Mouse (Mus musculus): ENCODE data around the gene Stub1. TPM values are rescaled to one million over a fixed set of nuclear protein-coding genes. Genes with fewer than 3 reads are reported as not detected.
A peak's percentile ranks its signal among the peaks of the same experiment; 100 is the strongest.

Gene Stub1
- total and polyA plus RNA-seq, 3 experiments: 74.0 to 99.7 TPM; not detected in 1

GRCm38 (mm10) chr17:25844396-25844901 lies 11.2 kb upstream of the Stub1 start, which contains the start of gene Rhot2 (continued):
- TF ChIP-seq POLR2AphosphoS2 (IDR thresholded peaks at IDR 0.05; ENCODE audit: low read length): peak; percentile 94
- TF ChIP-seq EP300 (IDR thresholded peaks at IDR 0.05; ENCODE audit: low read depth in 1 of 2, low read length in 2 of 2): 0 out of 4 replicates have a peak, but pooled peaks of 1 of the 2 experiments have one; percentile 20

DNA sequence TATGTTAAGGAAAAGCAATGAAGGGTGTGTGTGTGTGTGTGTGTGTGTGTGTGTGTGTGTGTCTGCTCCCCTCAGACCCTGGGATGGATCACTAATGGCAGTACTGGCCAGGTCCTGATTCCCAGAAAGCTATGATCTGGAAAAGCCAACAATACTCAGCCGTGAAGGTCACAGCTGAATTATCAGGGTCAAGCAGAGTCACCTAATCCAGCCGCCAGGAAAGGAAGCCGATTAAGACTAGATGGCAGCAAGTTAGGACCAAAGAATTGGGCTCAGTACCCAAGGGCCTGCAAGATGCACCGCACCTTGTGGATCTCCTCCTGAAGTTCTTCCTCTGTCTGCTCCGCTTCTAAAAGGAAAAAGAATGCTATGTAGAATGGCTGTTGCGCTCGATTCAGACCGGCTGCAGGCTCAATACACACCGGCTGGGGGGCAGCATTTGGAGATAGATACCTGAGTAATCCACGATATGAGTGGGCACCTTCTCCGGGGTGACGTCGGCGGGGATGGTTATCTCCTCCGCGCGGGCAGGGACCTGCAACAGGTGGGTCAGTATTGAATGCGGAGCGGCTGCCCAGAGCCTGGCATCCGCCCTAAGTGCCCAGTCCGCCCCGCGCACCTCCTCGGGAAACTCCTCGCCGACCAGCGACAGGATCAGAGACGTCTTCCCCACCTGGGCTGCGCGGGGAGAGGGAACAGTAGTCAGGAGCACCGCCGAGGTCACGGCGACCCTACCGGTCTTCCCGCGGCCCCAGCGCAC lies 10.6 kb upstream of the Stub1 start:
- peak overlapping the region; percentile 89 for H3K9ac ChIP-seq (ENCODE audit: control insufficient read depth, low read depth, low read length, poor library complexity, severe bottlenecking)
- H3K79me2 ChIP-seq (ENCODE audit: control insufficient read depth, insufficient read depth, low read length, poor library complexity): peaks cover 11% of the 10 kb centered on the region
- H3K27ac ChIP-seq (ENCODE audit: control insufficient read depth, low read depth, low read length): peak overlapping the region; percentile 79
- no peak for TF ChIP-seq MXI1 (IDR thresholded peaks at IDR 0.05; ENCODE audit: low read depth, low read length)
- no peak for TF ChIP-seq NELFE (IDR thresholded peaks at IDR 0.05; ENCODE audit: low read depth, low read length)
- no peak for TF ChIP-seq TCF12 (IDR thresholded peaks at IDR 0.05; ENCODE audit: low read depth, low read length)
- no peak for TF ChIP-seq USF1 (IDR thresholded peaks at IDR 0.05; ENCODE audit: low read depth, low read length)
- TF ChIP-seq CHD2 (IDR thresholded peaks at IDR 0.05; ENCODE audit: low read length): no peak
- TF ChIP-seq ZKSCAN1 (IDR thresholded peaks at IDR 0.05; ENCODE audit: low read depth, low read length): no peak
- TF ChIP-seq ELF1 (IDR thresholded peaks at IDR 0.05; ENCODE audit: low read depth, low read length): no peak
- no peak for TF ChIP-seq POLR2A (IDR thresholded peaks at IDR 0.05; ENCODE audit: control insufficient read depth in 1 of 2, insufficient read depth in 1 of 2, low read depth in 1 of 2, low read length in 2 of 2, poor library complexity in 1 of 2)
- TF ChIP-seq TAL1 (IDR thresholded peaks at IDR 0.05; ENCODE audit: low read length): no peak
- TF ChIP-seq NRF1 (IDR thresholded peaks at IDR 0.05; ENCODE audit: insufficient read depth, low read depth, low read length, poor library complexity, severe bottlenecking): no peak
- no peak for TF ChIP-seq MYC (IDR thresholded peaks at IDR 0.05; ENCODE audit: low read depth, low read length)
- TF ChIP-seq RAD21 (IDR thresholded peaks at IDR 0.05; ENCODE audit: low read depth, low read length): no peak
- no peak for TF ChIP-seq MAZ (IDR thresholded peaks at IDR 0.05; ENCODE audit: low read depth, low read length)
- no peak for TF ChIP-seq MAFK (IDR thresholded peaks at IDR 0.05; ENCODE audit: borderline replicate concordance, low read depth, low read length)
- no peak for TF ChIP-seq E2F4 (IDR thresholded peaks at IDR 0.05; ENCODE audit: borderline replicate concordance, low read depth, low read length)
- no peak for TF ChIP-seq ZMIZ1 (IDR thresholded peaks at IDR 0.05; ENCODE audit: low read depth, low read length)
- no peak for TF ChIP-seq USF2 (IDR thresholded peaks at IDR 0.05; ENCODE audit: borderline replicate concordance in 1 of 2, insufficient read depth in 1 of 2, low read depth in 1 of 2, low read length in 2 of 2)
- TF ChIP-seq POLR2AphosphoS2 (IDR thresholded peaks at IDR 0.05; ENCODE audit: low read length): no peak
- no peak for TF ChIP-seq MEF2A (IDR thresholded peaks at IDR 0.05; ENCODE audit: extremely low read depth, insufficient replicate concordance, low read depth, low read length, poor library complexity, severe bottlenecking)
- H3K4me3 ChIP-seq (ENCODE audit: control insufficient read depth in 1 of 2, insufficient read depth in 1 of 2, low read depth in 2 of 2, low read length in 2 of 2): peak overlapping the region; percentile 75 to 86
- H3K4me1 ChIP-seq (ENCODE audit: control insufficient read depth in 1 of 2, insufficient read depth in 2 of 2, low read length in 2 of 2): peaks cover 3 to 15% of the 10 kb centered on the region in 2 experiments; a peak in 3 of 4 replicates
- peaks cover 0 to 3% of the 10 kb centered on the region in 2 experiments; a peak in 2 of 4 replicates for H3K36me3 ChIP-seq (ENCODE audit: control insufficient read depth in 1 of 2, insufficient read depth in 2 of 2, low read length in 2 of 2)
- H3K9me3 ChIP-seq (replicated peaks; ENCODE audit: insufficient read depth, low read length): no peaks in the 10 kb centered on the region
- no peaks in the 10 kb centered on the region for H3K27me3 ChIP-seq (ENCODE audit: control insufficient read depth in 1 of 2, insufficient read depth in 2 of 2, low read length in 2 of 2)
- DNase-seq (ENCODE audit: low read depth, low spot score): no peak
